Mouse (Mus musculus): Measurements from ENCODE around the gene Jmjd8. TPM values are rescaled to one million over a fixed set of nuclear protein-coding genes. Genes with fewer than 3 reads are reported as not detected.

Jmjd8 gene
- total RNA-seq, 2 experiments from 2014 or later = 11.5 to 13.0 TPM

DNA sequence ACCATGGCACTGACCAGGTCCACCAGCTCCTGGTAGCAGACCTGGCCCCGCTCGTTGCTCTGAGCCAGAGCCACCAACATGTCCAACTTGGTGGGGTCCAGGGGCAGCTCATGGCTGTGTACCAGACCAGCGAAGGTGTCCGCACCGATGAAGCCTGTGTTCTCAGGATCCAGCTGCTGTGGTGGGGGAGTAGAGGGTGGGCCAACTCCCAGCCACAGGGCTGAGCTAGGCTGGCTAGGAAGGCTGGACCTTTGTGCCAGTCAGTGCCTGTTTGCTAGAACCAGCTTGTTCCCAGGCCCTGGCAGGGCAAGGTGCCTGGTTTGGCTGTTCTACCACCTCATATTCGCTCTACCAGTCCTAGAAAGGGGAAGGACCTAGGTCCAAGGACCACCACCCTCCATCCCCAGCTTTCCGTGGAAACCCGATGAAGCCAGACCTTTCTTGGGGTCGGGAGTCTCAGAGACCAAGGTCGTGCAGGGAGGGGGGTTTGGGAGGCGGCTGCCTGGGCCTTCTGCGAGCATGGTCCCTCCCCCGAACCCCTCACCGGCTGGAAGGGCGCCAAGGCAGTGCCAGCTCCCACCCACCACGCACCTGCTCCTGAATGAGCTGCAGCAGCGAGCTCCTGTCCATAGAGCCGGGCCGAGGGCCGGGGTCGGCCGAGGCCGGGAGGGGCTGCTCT lies 7.9 kb downstream of the Jmjd8 start:
- no peak for TF ChIP-seq CTCF (IDR thresholded peaks at IDR 0.05)
- DNase-seq = peak; percentile 66
- Histone ChIP-seq H3K4me3 (peak overlapping the region; percentile 95), H3K27ac (peak overlapping the region; percentile 99)
- intact Hi-C loops (cut with DNase I) = no loop called here

- intact Hi-C loops (cut with DNase I) = no loop called here
- peak; percentile 93 for DNase-seq
- no peak for TF ChIP-seq CTCF (IDR thresholded peaks at IDR 0.05)
- peak within 1 kb of the TSS; percentile 95 for H3K4me3 ChIP-seq
- H3K27ac ChIP-seq = peak within 1 kb of the TSS; percentile 99
These were observed 8.4 kb downstream of the Jmjd8 start, which contains the start of gene Rhbdl1 for GRCm38 (mm10) chr17:25837076-25837410. Rhbdl1 (minus strand) TSS chr17:25837295.

- H3K4me3 ChIP-seq = peak overlapping the region; percentile 95
- peak; percentile 40 for DNase-seq
- intact Hi-C loops (cut with DNase I) = no loop called here
- peak overlapping the region; percentile 99 for H3K27ac ChIP-seq
- no peak for TF ChIP-seq CTCF (IDR thresholded peaks at IDR 0.05)
These were observed 8.9 kb downstream of the Jmjd8 start for GRCm38 (mm10) chr17:25837533-25837932.

GRCm38 (mm10) chr17:25838904-25839303 lies 10.2 kb downstream of the Jmjd8 start:
- peak overlapping the region; percentile 99 for H3K27ac ChIP-seq
- no peak for TF ChIP-seq CTCF (IDR thresholded peaks at IDR 0.05)
- intact Hi-C loops (cut with DNase I) = no loop called here
- peak overlapping the region; percentile 28 for H3K4me3 ChIP-seq
- DNase-seq = peak; percentile 65

GRCm38 (mm10) chr17:25839455-25840235 lies 11.0 kb downstream of the Jmjd8 start:
- intact Hi-C loops (cut with DNase I) = no loop called here
- TF ChIP-seq CTCF (IDR thresholded peaks at IDR 0.05) = no peak
- Histone ChIP-seq H3K4me3 (peak overlapping the region; percentile 28), H3K27ac (peak overlapping the region; percentile 99)
- DNase-seq = no peak

DNA sequence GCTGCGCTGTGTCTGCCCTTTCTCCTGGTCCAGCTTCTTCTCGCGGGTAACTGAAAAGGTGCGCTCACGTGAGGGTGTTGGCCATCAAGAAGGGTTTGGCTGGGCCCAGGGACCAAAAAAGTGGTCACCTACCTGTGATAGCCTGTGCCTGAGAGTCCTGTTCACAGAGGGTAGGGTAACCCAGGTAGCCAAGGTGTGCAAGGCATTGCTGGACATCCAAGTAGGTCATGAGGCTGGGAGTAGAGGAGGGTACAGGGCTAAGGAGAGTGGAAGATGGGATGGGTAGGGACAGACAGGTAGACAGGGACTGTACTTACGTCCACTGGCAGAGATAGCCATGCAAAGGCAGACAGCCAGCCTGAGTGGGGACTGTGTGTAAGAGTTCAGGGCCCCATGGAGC lies 11.9 kb downstream of the Jmjd8 start:
- TF ChIP-seq CTCF (IDR thresholded peaks at IDR 0.05) = no peak
- Histone ChIP-seq H3K27ac (peak overlapping the region; percentile 99), H3K4me3 (no peak overlapping the region)
- no peak for DNase-seq
- intact Hi-C loops (cut with DNase I) = no loop called here

- no peak for DNase-seq
- no peak for TF ChIP-seq CTCF (IDR thresholded peaks at IDR 0.05)
- intact Hi-C loops (cut with DNase I) = no loop called here
These were observed 12.6 kb downstream of the Jmjd8 start, which contains the start of gene Gm20683 for GRCm38 (mm10) chr17:25841117-25841880. Gm20683 (minus strand) TSS chr17:25841763.

GRCm38 (mm10) chr17:25842509-25842908 lies 13.8 kb downstream of the Jmjd8 start:
- Histone ChIP-seq H3K4me3 (no peak overlapping the region), H3K27ac (no peak overlapping the region)
- DNase-seq = no peak
- intact Hi-C loops (cut with DNase I) = no loop called here
- TF ChIP-seq CTCF (IDR thresholded peaks at IDR 0.05) = no peak

More at GRCm38 (mm10) chr17:25841117-25841880, 12.6 kb downstream of the Jmjd8 start, which contains the start of gene Gm20683:
- no peak within 1 kb of the TSS for H3K4me3 ChIP-seq
- peak within 1 kb of the TSS; percentile 99; the same call in 1 of the 2 replicates for H3K27ac ChIP-seq

DNA sequence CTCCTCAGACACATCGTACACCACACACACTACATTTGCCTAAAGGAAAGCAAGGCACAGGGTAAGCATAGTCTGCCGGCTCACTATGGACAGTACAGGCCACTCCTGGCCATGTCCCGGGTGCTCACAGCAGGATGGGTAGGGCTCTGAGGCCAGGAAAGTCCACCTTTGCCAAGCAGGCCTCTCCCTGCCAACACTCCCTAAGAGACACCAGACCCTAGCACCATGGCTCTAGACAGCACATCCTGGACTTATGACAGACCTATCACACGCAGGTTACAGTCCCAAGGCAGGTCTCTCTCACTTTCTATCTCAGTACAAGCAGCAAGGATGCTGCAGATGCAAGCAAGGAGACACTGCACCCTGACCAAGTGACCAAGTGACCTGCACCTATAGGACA lies 14.5 kb downstream of the Jmjd8 start:
- H3K27ac ChIP-seq = peak overlapping the region; percentile 97
- H3K4me3 ChIP-seq = peak overlapping the region; percentile 98
- intact Hi-C loops (cut with DNase I) = no loop called here
- peak; percentile 38 for DNase-seq
- no peak for TF ChIP-seq CTCF (IDR thresholded peaks at IDR 0.05)

- DNase-seq = no peak
- Histone ChIP-seq H3K27ac (peak overlapping the region; percentile 97), H3K4me3 (peak overlapping the region; percentile 98)
- intact Hi-C loops (cut with DNase I) = loop anchor here (2.0 kb wide), 1 partner anchor 17 kb away; the partner anchor contains the start of gene Wdr90
- no peak for TF ChIP-seq CTCF (IDR thresholded peaks at IDR 0.05)
These were observed 15.1 kb downstream of the Jmjd8 start for GRCm38 (mm10) chr17:25843636-25844395.

GRCm38 (mm10) chr17:25844396-25844901 lies 15.8 kb downstream of the Jmjd8 start, which contains the start of gene Rhot2:
Rhot2 (minus strand) TSS chr17:25844851.
- peak; percentile 98 for DNase-seq
- Histone ChIP-seq H3K27ac (peak within 1 kb of the TSS; percentile 97), H3K4me3 (peak within 1 kb of the TSS; percentile 98)
- intact Hi-C loops (cut with DNase I) = loop anchor here (2.0 kb wide), 1 partner anchor 16 kb away; the partner anchor contains the start of gene Wdr90
- peak; percentile 59 for TF ChIP-seq CTCF (IDR thresholded peaks at IDR 0.05)

Measured in gastrocnemius, adult 2 months (tissue).